9 mouse cellular contexts compared by ENCODE assay signal in genomic region chr2:132485454-132485853, GRCm38 (mm10).
A peak's percentile ranks its signal among the peaks of the same experiment; 100 is the strongest.
DNase-seq lines count a peak whose midpoint lies in the region; ATAC-seq and TF ChIP-seq lines count a peak whose summit lies in the region.
"Had no signal": no experiment of that assay in that cellular context is flagged by ENCODE, and none has a peak within 500 bp of the region (broad histone marks: within the 10 kb centered on the region; RNA-seq: fewer than 3 reads in every experiment).

No protein-coding gene starts in this region.

- DNase-seq in spleen, adult 2 months (ENCODE audit: low read depth in 1 of 2, low spot score in 2 of 2) = peak in 1 of 2 experiments; percentile 31
- no peak for DNase-seq in spleen, adult 12 weeks (ENCODE audit: low spot score)
- peak; percentile 76 for DNase-seq in adrenal gland, postnatal 10 days
- peak; percentile 53 for DNase-seq in embryo, embryonic 11.5 days (ENCODE audit: low read depth, low spot score)
- DNase-seq in heart, postnatal 36 days = peak; percentile 48 to 60
- DNase-seq in left cerebral cortex, postnatal 10 days (ENCODE audit: extremely low spot score in 1 of 2, low spot score in 2 of 2) = peak; percentile 29 to 59
- DNase-seq in thymus, postnatal 4 days = peak; percentile 67

- H3K27ac ChIP-seq in spleen, adult 2 months (ENCODE audit: insufficient read depth, low read length) = no peak overlapping the region

- no peaks in the 10 kb centered on the region for H3K36me3 ChIP-seq in spleen, adult 2 months (ENCODE audit: control insufficient read depth, insufficient read depth, low read length)

- TF ChIP-seq CTCF in spleen, adult 2 months (IDR thresholded peaks at IDR 0.05; ENCODE audit: extremely low read depth, insufficient read depth, insufficient read length, insufficient replicate concordance) = peak; percentile 54; the same call in 1 of the 2 replicates

- H3K4me1 ChIP-seq in spleen, adult 2 months (ENCODE audit: control insufficient read depth, insufficient read depth, insufficient read length) = no peaks in the 10 kb centered on the region

- intact Hi-C loops in heart, postnatal 36 days (cut with DNase I) = loop anchor here (1.0 to 10.0 kb wide), 4 partner anchors 96 to 661 kb away; partner anchors contain the start of gene Cds2
- intact Hi-C loops in left cerebral cortex, postnatal 10 days (cut with DNase I) = loop anchor here (2.0 to 5.0 kb wide), 2 partner anchors 98 to 169 kb away; partner anchors contain the start of gene Prokr2

- ATAC-seq in neutrophil, adult 5-6 weeks (ENCODE audit: extremely low read depth, insufficient number of reproducible peaks, low FRiP score, poor library complexity, severe bottlenecking) = 0 out of 2 replicates have a peak, but pooled peaks have one; percentile 39

- TF ChIP-seq POLR2A in spleen, adult 2 months (IDR thresholded peaks at IDR 0.05; ENCODE audit: low read depth, low read length) = no peak

- no peaks in the 10 kb centered on the region for H3K27me3 ChIP-seq in spleen, adult 2 months (ENCODE audit: control insufficient read depth, insufficient read depth, low read length)

- 0% methylated on average over 1 of the region's 1 CpGs for WGBS in spleen, adult 2 months

- no peak overlapping the region for H3K4me3 ChIP-seq in spleen, adult 2 months (ENCODE audit: extremely low read depth, insufficient read depth, insufficient read length)
- H3K4me3 ChIP-seq: erythroblast, embryonic 14.5 days had no signal
